Mouse (Mus musculus): ENCODE results near the gene Eml4. TPM values are rescaled to one million over a fixed set of nuclear protein-coding genes. Genes with fewer than 3 reads are reported as not detected.

Gene Eml4
- polyA plus RNA-seq, 1 experiment from 2014 or later: 24.4 TPM

GRCm38 (mm10) chr17:83526624-83527532, 176.1 kb downstream of the Eml4 start:
- ATAC-seq (replicated peaks; ENCODE audit: insufficient number of reproducible peaks, low FRiP score, low TSS enrichment): peak; percentile 81
- H3K4me2 ChIP-seq: peak overlapping the region; percentile 75
- peaks cover 24% of the 10 kb centered on the region for H3K4me1 ChIP-seq (ENCODE audit: control insufficient read depth, insufficient read depth, low read length)
- WGBS (ENCODE audit: insufficient replicate concordance): 28% methylated on average over 13 of the region's 13 CpGs
- peak overlapping the region; percentile 69 for H3K9ac ChIP-seq (ENCODE audit: low read depth, low read length)
- no peaks in the 10 kb centered on the region for H3K9me3 ChIP-seq (replicated peaks; ENCODE audit: control insufficient read depth, low read length)
- peak overlapping the region; percentile 78 for H3K27ac ChIP-seq (ENCODE audit: low read depth, low read length)
- no peaks in the 10 kb centered on the region for H3K36me3 ChIP-seq (ENCODE audit: control insufficient read depth, insufficient read depth, low read length)
- no peaks in the 10 kb centered on the region for H3K27me3 ChIP-seq (ENCODE audit: control insufficient read depth, insufficient read depth, low read length)
- peak overlapping the region; percentile 36 for H3K4me3 ChIP-seq (ENCODE audit: low read depth, low read length)

DNA sequence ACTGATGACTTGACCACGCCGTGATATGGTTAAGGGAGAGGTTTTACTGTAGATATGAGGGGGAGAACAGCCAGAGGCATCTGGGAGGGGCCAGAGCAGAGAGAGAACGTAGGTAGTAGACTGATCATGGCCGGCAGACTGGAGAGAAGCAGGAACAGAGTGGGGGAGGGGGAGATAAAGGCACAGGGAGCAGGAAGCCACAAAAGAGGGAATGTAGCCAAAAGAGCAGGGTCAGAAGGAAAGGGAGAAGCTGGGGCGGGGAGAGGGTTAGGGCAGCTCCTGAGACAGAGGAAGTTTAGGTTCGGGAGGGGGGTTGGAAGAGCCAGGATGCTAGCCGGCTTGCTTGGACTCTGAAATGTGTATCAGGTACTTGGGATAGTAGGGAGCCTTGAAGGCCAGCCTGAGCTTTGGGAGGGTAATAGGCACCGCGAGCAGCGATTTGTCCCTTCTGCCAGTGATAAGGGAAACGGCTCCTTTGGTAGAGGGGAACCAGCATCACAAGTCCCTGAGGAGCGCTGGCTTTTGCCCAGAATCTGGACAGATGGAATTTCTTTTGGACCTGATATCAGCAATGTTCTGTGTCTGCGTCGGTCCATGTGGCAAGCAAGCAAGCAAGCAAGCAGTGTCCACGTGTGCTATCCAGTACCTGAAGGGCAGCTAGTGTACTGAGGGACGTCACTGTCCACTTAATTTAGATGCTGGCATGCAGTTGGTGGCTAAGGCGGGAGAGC, 177.1 kb downstream of the Eml4 start:
- no peaks in the 10 kb centered on the region for H3K27me3 ChIP-seq (ENCODE audit: control insufficient read depth, insufficient read depth, low read length)
- H3K4me1 ChIP-seq (ENCODE audit: control insufficient read depth, insufficient read depth, low read length): peaks cover 24% of the 10 kb centered on the region
- peak overlapping the region; percentile 36 for H3K4me3 ChIP-seq (ENCODE audit: low read depth, low read length)
- H3K27ac ChIP-seq (ENCODE audit: low read depth, low read length): peak overlapping the region; percentile 78
- no peaks in the 10 kb centered on the region for H3K36me3 ChIP-seq (ENCODE audit: control insufficient read depth, insufficient read depth, low read length)
- WGBS (ENCODE audit: insufficient replicate concordance): 12% methylated on average over 17 of the region's 17 CpGs
- H3K9ac ChIP-seq (ENCODE audit: low read depth, low read length): peak overlapping the region; percentile 69
- peak; percentile 78 for ATAC-seq (replicated peaks; ENCODE audit: insufficient number of reproducible peaks, low FRiP score, low TSS enrichment)
- no peaks in the 10 kb centered on the region for H3K9me3 ChIP-seq (replicated peaks; ENCODE audit: control insufficient read depth, low read length)
- H3K4me2 ChIP-seq: peak overlapping the region; percentile 75

Other genes with a start within 250 kb of the Eml4 start
- gene Pkdcc, start 135.6 kb upstream of the Eml4 start, polyA plus RNA-seq (2014; fragmentation: Nextera tagmentation; extraction: Ambion mirVana): 17.9 and 18.0 TPM in 2 replicates
- 202 and 217 TPM in 2 replicates for gene Cox7a2l, start 166.4 kb downstream of the Eml4 start, polyA plus RNA-seq (2014; fragmentation: Nextera tagmentation; extraction: Ambion mirVana)